Mouse (Mus musculus) small intestine, adult 2 months (tissue): ENCODE data around the gene 4930568D16Rik.
A peak's percentile ranks its signal among the peaks of the same experiment; 100 is the strongest.

Experiments
- CTCF ChIP-seq: fragments of 200-500 bp; IDR thresholded peaks from 2 replicates; pipeline ENCODE4 v1.5.1; 2012; ENCODE audit warnings: low read depth, mild to moderate bottlenecking, control low read depth, inconsistent platforms, low read length, moderate library complexity, mixed read lengths; ENCODE audit not compliant: insufficient replicate concordance, insufficient read length; ENCODE audit errors: extremely low read depth
- POLR2A ChIP-seq: fragments of 200-500 bp; IDR thresholded peaks from 2 replicates; pipeline ENCODE4 v1.6.1; 2012; ENCODE audit warnings: low read depth, mild to moderate bottlenecking, control low read depth, inconsistent platforms, low read length, moderate library complexity

DNA sequence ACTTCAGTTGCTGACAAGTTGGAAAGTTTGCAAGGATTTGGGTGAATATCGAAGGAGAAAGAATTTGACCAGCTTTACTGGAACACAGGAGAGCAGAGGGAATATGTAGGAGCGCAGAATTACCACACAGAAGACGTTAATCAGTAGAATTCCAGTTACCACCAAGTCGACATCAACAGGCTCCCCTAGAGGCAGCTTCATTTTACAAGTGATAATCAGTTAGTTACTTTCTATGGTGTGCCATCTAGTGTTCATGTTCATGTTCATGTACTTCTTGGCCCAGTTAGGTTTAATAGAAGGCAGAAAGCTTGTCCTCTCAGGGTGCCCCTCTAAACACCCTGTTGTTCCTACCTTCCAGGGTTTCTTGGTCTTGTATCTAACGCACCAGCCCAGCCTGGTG lies 18.3 kb downstream of the 4930568D16Rik start:
- TF ChIP-seq POLR2A (no peak), CTCF (peak; percentile 19; the same call in 1 of the 2 replicates)
